Mouse (Mus musculus) natural killer cell, adult 2 months (primary cell): ENCODE data around the gene Zfp352.
"Not testable (repeated sequence)": the region's sequence is repeated elsewhere in the genome, so short reads cannot be mapped to it uniquely, and the experiment has no call there.

Experiments used
- DNase-seq, 2 experiments: peaks; one replicate each; pipeline ENCODE4 v3.0.0; 2022; ENCODE audit warnings: low spot score in 2 of 2

Gene Zfp352

DNA sequence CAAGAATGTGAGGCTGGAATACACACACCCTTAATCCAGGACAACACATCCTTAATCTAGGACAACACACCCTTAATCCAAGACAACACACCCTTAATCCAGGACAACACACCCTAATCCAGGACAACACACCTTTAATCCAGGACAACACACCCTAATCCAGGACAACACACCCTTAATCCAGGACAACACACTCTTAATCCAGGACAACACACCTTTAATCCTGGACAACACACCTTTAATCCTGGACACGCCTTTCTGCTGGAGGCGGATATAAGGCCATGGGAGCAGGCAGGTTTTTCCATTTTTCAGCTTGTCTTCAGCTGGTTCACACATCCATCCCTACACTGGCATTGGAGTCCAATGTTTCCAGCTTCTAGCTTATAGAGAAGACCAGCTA lies at the start of gene Zfp352:
TSS of gene Zfp352 (plus strand) at position 301 of the 400 bp plus-strand sequence.
- DNase-seq = no peak

DNA sequence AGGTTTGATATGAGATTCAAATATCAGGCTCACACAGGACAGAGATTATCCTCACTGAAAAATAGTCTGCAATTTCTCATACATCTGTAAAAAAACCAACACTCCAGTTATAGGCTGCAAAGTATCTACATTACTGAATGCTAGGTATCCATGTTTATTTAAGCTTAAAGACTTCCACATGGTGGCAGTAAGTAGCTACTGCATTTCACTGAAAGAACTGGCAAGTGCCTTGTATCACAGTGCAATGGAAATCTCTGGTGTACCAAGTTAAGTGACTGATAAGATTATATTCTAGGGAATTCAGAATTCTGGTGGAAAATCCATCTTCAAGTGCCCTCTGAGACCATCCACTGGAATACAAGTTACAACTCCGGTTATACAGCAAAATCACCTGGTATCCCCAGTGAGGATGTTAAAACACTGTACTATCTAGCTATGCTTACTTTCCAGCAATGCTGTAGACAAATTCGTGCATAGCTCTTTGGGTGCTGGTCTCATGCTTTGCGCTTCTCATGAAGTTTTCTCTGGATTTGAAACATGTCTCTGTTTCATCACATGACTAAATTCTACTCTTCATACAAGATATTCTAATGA lies 47.6 kb upstream of the Zfp352 start:
- DNase-seq = no peak

DNA sequence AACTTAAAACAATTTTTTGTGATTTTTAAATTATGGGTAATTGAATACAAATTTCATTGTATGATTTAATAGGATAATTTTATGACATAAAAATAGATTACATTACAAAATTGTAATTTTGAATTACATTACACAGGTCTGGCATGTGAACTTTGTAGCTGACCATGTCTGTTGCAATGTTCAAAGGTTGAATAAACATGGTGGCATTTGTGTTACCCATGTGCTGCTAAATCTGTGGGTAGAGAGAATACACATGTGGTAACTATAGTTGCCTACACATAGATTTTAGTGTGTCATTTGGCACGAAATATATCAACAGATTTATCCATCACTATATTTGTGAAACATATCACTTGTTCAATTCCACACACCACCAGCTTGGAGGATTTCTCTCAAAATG lies 44.6 kb upstream of the Zfp352 start:
- DNase-seq = no peak

DNA sequence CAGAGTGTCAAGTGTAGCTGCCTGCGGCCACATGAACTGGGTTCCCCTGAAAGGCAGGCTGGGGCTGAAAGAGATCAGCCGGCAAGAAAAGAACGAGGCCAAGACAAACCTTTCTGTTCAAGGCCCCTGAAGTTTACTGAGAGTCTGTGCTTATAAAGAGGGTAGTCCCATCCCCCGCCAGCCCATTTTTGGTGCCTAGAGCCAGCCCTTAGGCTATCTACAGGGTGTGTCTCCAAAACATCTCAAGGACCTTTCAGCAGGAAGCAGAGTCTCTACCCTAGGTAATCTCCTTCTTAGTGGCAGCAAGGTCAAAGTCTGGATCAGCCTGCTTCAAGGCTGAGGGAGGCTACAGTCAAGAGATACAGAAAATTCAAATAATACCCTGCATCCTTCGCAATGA lies 15.2 kb upstream of the Zfp352 start:
- DNase-seq = no peak

DNA sequence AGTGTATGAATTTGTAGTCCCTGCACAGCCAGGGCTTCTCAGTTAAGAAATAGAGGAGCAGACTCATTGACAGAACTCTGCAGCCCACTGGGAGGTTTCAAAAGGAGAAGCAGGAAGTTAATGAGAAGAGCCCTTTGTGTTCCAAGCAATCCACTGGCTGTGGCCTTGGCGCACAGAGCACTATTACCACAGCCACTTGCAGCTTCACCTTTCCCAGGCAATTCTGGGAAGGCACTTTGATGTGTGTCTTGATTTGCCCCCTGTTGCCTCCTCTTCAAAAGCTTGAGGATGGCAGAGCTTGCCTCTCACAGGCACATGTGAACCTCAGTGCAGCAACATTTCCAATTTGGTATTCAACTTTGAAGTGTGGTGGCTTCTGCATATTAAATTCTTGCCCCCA lies 7.1 kb upstream of the Zfp352 start:
- DNase-seq = no peak

DNA sequence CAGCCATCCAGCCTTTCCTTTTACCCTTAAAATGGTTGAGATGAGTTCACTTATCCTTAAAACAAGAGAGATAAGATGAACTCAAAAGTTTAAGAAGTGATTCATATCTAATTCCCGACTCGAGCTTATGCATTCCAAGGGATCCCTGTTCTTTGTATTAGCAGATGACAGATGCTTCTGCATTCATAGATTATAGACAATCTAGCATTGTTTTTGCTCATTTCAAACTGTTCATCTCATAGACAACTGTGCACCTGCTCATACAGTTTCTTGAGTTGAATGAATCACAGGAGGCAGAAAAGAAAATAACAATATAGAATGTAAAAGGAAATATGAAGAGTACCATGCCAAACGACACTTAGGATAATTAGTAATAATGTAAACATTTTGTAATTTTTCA lies 6.5 kb upstream of the Zfp352 start:
- DNase-seq = no peak

DNA sequence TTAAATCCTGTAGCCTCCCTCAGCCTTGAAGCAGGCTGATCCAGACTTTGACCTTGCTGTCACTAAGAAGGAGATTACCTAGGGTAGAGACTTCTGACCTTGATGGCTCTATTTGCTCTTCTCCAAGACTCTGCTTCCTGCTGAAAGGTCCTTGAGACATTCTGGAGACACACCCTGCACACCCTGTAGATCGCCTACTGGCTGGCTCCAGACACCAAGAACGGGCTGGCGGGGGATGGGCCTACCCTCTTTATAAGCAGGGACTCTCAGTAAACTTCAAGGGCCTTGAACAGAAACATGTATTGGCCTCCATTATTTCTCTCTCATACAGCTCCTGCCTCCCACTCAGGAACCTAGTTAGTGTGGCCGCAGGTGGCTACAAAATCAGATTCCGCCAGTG lies 17.0 kb downstream of the Zfp352 start:
- not testable (repeated sequence) for DNase-seq

DNA sequence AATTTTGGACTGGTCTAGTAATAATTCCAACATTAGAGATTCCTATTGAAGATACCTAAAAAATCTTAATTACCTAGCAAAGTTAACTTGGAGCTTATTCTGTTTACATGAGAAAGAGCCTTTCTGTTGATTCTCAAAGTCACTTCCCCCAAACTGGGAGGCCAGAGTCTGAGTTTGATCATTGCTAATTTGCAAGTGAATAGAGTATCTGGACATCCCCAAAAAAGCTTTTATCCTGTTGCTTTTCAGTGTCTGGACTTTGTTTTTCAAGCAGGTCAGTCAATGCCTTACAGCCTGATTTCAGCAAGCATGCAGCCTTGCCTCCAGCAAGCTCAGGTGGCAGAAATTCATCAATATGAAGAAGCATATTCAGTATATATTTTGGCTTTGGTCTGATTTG lies 51.2 kb downstream of the Zfp352 start:
- DNase-seq = no peak
